Mouse (Mus musculus) Patski (cell line): ENCODE results near the gene Jakmip3. TPM values are rescaled to one million over a fixed set of nuclear protein-coding genes. Genes with fewer than 3 reads are reported as not detected.

Source experiments
- ATAC-seq: fragments of 100-300 bp; one replicate; pipeline ENCODE4 v1.8.0; 2021
- CTCF ChIA-PET: fragments of 350-600 bp; sonication (Branson Sonifier 250); formaldehyde crosslinking; loops from one replicate; lab custom pipeline; 2022; ENCODE audit warnings: inconsistent platforms; lab: Charles Lee
- POLR2A ChIA-PET: fragments of 350-600 bp; sonication (Branson Sonifier 250); formaldehyde crosslinking; loops from one replicate; lab custom pipeline; 2022; ENCODE audit warnings: antibody characterized with exemption, inconsistent platforms; lab: Charles Lee
- DNase-seq: peaks from one replicate; pipeline ENCODE4 v3.0.0-alpha.2; 2011; ENCODE audit warnings: low read depth, low spot score
- H3K27me3 ChIP-seq: fragments of 371-371 bp; one replicate; pipeline ENCODE4 v1.5.1; 2021
- CTCF ChIP-seq: fragments of 100-300 bp; IDR thresholded peaks from one replicate; pipeline ENCODE4 v1.5.1; 2021
- in situ Hi-C: fragments of 300-500 bp; cut with MboI; formaldehyde crosslinking; loops from 3 replicates; pipeline ENCODE4 v1.11.1; 2018; ENCODE audit warnings: low pct_unique_long_range_greater_than_20kb, mixed read lengths
- polyA plus RNA-seq: library from polyadenylated mRNA; unstranded; gene quantifications from one replicate; pipeline ENCODE4 v1.2.3, GENCODE M21; 2021

Gene Jakmip3
- polyA plus RNA-seq, 1 experiment from 2014 or later: not detected

GRCm38 (mm10) chr7:139031215-139031614 is 90.7 kb downstream of the Jakmip3 start:
- in situ Hi-C loops: no loop called here
- CTCF ChIA-PET: no interaction called here
- ATAC-seq: no peak
- no peak for TF ChIP-seq CTCF
- POLR2A ChIA-PET: no interaction called here
- peaks cover 8% of the 10 kb centered on the region for H3K27me3 ChIP-seq
- no peak for DNase-seq

GRCm38 (mm10) chr7:139063406-139063805 is 122.9 kb downstream of the Jakmip3 start:
- POLR2A ChIA-PET: no interaction called here
- peak; percentile 63 for TF ChIP-seq CTCF
- CTCF ChIA-PET: no interaction called here
- in situ Hi-C loops: no loop called here
- H3K27me3 ChIP-seq: no peaks in the 10 kb centered on the region
- ATAC-seq (no peak), DNase-seq (no peak)

- in situ Hi-C loops: no loop called here
- CTCF ChIA-PET: interaction anchor here (0.6 to 1.6 kb wide), 4 partner anchors 10 to 157 kb away, joined by 3 to 6 read pairs (median 4); no protein-coding TSS in a partner anchor
- ATAC-seq: peak; percentile 78
- H3K27me3 ChIP-seq: peaks cover 4% of the 10 kb centered on the region
- POLR2A ChIA-PET: no interaction called here
- peak; percentile 89 for TF ChIP-seq CTCF
- peak; percentile 24 for DNase-seq
Observed at GRCm38 (mm10) chr7:139068182-139068623, 127.7 kb downstream of the Jakmip3 start.

- CTCF ChIA-PET: interaction anchor here (1.1 kb wide), 1 partner anchor 126 kb away, joined by 3 read pairs; no protein-coding TSS in a partner anchor
- DNase-seq: no peak
- POLR2A ChIA-PET: no interaction called here
- ATAC-seq: no peak
- TF ChIP-seq CTCF: no peak
- peaks cover 22% of the 10 kb centered on the region for H3K27me3 ChIP-seq
- in situ Hi-C loops: no loop called here
Observed at GRCm38 (mm10) chr7:139074189-139074588, 133.7 kb downstream of the Jakmip3 start.

- TF ChIP-seq CTCF: no peak
- ATAC-seq (no peak), DNase-seq (no peak)
- CTCF ChIA-PET: interaction anchor here (1.1 kb wide), 1 partner anchor 125 kb away, joined by 3 read pairs; no protein-coding TSS in a partner anchor
- peaks cover 26% of the 10 kb centered on the region for H3K27me3 ChIP-seq
- POLR2A ChIA-PET: no interaction called here
- in situ Hi-C loops: no loop called here
Observed at GRCm38 (mm10) chr7:139075054-139075794, 134.7 kb downstream of the Jakmip3 start.

- TF ChIP-seq CTCF: no peak
- POLR2A ChIA-PET: no interaction called here
- in situ Hi-C loops: no loop called here
- no peak for ATAC-seq
- CTCF ChIA-PET: interaction anchor here (1.4 to 2.0 kb wide), 2 partner anchors 9 to 42 kb away, joined by 3 to 6 read pairs; no protein-coding TSS in a partner anchor
- peaks cover 26% of the 10 kb centered on the region for H3K27me3 ChIP-seq
- DNase-seq: no peak
Observed at GRCm38 (mm10) chr7:139077283-139077682, 136.8 kb downstream of the Jakmip3 start.

GRCm38 (mm10) chr7:139078181-139078580 is 137.7 kb downstream of the Jakmip3 start:
- ATAC-seq (no peak), DNase-seq (no peak)
- in situ Hi-C loops: no loop called here
- H3K27me3 ChIP-seq: peaks cover 27% of the 10 kb centered on the region
- TF ChIP-seq CTCF: no peak
- ChIA-PET POLR2A (no interaction called here), CTCF (interaction anchor here (0.9 to 2.0 kb wide), 3 partner anchors 10 to 67 kb away, joined by 3 to 6 read pairs (median 3); no protein-coding TSS in a partner anchor)

GRCm38 (mm10) chr7:139079141-139079540 is 138.6 kb downstream of the Jakmip3 start:
- ATAC-seq: no peak

GRCm38 (mm10) chr7:139080714-139081113 is 140.2 kb downstream of the Jakmip3 start:
- no peak for ATAC-seq
- POLR2A ChIA-PET: no interaction called here
- in situ Hi-C loops: no loop called here

More at GRCm38 (mm10) chr7:139079141-139079540, 138.6 kb downstream of the Jakmip3 start:
- ChIA-PET POLR2A (no interaction called here), CTCF (interaction anchor here (2.0 kb wide), 1 partner anchor 11 kb away, joined by 6 read pairs; no protein-coding TSS in a partner anchor)
- no peak for TF ChIP-seq CTCF
- DNase-seq: no peak
- H3K27me3 ChIP-seq: peaks cover 27% of the 10 kb centered on the region
- in situ Hi-C loops: no loop called here

GRCm38 (mm10) chr7:139081158-139081557 is 140.6 kb downstream of the Jakmip3 start:
- ChIA-PET CTCF (no interaction called here), POLR2A (no interaction called here)
- in situ Hi-C loops: no loop called here
- no peak for ATAC-seq
- DNase-seq: no peak
- no peak for TF ChIP-seq CTCF
- peaks cover 39% of the 10 kb centered on the region for H3K27me3 ChIP-seq

More at GRCm38 (mm10) chr7:139080714-139081113, 140.2 kb downstream of the Jakmip3 start:
- CTCF ChIA-PET: no interaction called here
- H3K27me3 ChIP-seq: peaks cover 34% of the 10 kb centered on the region
- TF ChIP-seq CTCF: no peak
- no peak for DNase-seq

GRCm38 (mm10) chr7:139082281-139082680 is 141.8 kb downstream of the Jakmip3 start:
- in situ Hi-C loops: no loop called here
- peaks cover 46% of the 10 kb centered on the region for H3K27me3 ChIP-seq
- ChIA-PET CTCF (no interaction called here), POLR2A (no interaction called here)
- TF ChIP-seq CTCF: no peak
- no peak for DNase-seq
- ATAC-seq: no peak
